Mouse (Mus musculus) embryonic fibroblast, embryonic 13.5 days (primary cell): ENCODE measurements at regions not wholly inside any gene's neighbourhood (a gene's known extent, or its start where the extent isn't known, plus 50 kb on each side); places are given as distances from the start of the nearest gene placed in this dataset.

Experiments used
- CTCF ChIP-seq: IDR thresholded peaks from 2 replicates; pipeline ENCODE4 v1.5.1; 2011; ENCODE audit warnings: mild to moderate bottlenecking, control low read depth, low read length, moderate library complexity, borderline replicate concordance; ENCODE audit not compliant: insufficient read depth
- POLR2A ChIP-seq: IDR thresholded peaks from 2 replicates; pipeline ENCODE4 v1.6.1; 2011; ENCODE audit warnings: low read depth, mild to moderate bottlenecking, control low read depth, low read length, moderate library complexity

- TF ChIP-seq CTCF: no peak
- TF ChIP-seq POLR2A: no peak
Observed at GRCm38 (mm10) chr2:125016946-125017345, 51.0 kb upstream of the Slc24a5 start.
